Mouse (Mus musculus): ENCODE measurements around the gene Heatr5a. TPM values are rescaled to one million over a fixed set of nuclear protein-coding genes. Genes with fewer than 3 reads are reported as not detected.

Heatr5a gene
- polyA plus RNA-seq, 1 experiment: 14.3 TPM

DNA sequence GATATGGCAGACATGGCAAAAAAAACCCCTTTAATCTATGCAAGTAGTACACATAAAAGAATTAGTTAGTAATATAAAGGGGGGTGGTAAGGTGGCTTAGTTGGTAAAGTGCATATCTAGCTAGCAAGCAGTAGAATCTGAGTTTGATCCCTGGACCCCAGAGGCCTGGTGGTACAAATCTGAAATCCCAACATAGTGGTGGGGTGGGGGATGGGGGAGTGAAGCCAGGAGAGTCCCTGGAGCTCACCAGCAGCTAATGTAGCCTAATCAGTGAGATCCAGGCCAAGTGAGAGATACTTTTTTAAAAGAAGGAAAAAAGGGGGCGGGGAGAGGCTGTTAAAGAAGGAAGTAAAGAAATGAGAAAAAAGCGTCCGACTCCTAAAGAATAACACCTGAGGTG lies 120.0 kb downstream of the Heatr5a start:
- H3ac ChIP-seq (ENCODE audit: control insufficient read depth, insufficient read length, low read depth): no peak overlapping the region
- H3K36me3 ChIP-seq (ENCODE audit: control insufficient read depth, insufficient read depth): no peaks in the 10 kb centered on the region
- no peaks in the 10 kb centered on the region for H3K79me3 ChIP-seq (ENCODE audit: low read depth)
- H3K4me3 ChIP-seq (ENCODE audit: insufficient read depth, poor library complexity, severe bottlenecking): no peak overlapping the region
- H3K27me3 ChIP-seq (ENCODE audit: control insufficient read depth, insufficient read depth, insufficient read length): no peaks in the 10 kb centered on the region
- no peaks in the 10 kb centered on the region for H3K79me2 ChIP-seq (ENCODE audit: control insufficient read depth, insufficient read depth)
- TF ChIP-seq USF1 (IDR thresholded peaks at IDR 0.05; ENCODE audit: low read depth) (no peak), CTCF (IDR thresholded peaks at IDR 0.05; ENCODE audit: control insufficient read depth, insufficient read depth, insufficient read length) (no peak), MAX (IDR thresholded peaks at IDR 0.05) (no peak), MYOD1 (IDR thresholded peaks at IDR 0.05; ENCODE audit: control insufficient read depth, insufficient read length, low read depth) (no peak), FOSL1 (IDR thresholded peaks at IDR 0.05; ENCODE audit: insufficient read depth, low read length, poor library complexity, severe bottlenecking) (no peak), MYOG (IDR thresholded peaks at IDR 0.05; ENCODE audit: control insufficient read depth, extremely low read depth, insufficient read length) (no peak), CEBPB (IDR thresholded peaks at IDR 0.05; ENCODE audit: low read depth) (no peak)

DNA sequence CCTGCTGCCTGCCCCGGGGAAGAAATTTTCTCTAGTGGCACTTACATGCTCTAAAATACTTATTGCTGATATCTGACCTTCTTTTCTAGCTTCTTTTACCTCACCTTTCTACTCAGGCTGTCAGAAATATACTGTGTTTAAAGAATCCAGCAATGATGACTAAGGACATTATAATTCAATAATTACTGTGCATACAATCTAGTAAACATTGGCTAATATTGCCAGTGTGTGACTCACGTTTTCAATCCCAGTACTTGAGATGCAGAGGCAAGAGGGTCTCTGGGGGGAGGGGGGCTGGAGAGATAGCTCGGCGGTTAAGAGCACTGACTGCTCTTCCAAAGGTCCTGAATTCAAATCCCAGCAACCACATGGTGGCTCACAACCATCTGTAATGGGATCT lies 120.8 kb downstream of the Heatr5a start:
- no peak overlapping the region for H3K4me3 ChIP-seq (ENCODE audit: insufficient read depth, poor library complexity, severe bottlenecking)
- no peaks in the 10 kb centered on the region for H3K79me2 ChIP-seq (ENCODE audit: control insufficient read depth, insufficient read depth)
- TF ChIP-seq USF1 (IDR thresholded peaks at IDR 0.05; ENCODE audit: low read depth): no peak
- TF ChIP-seq FOSL1 (IDR thresholded peaks at IDR 0.05; ENCODE audit: insufficient read depth, low read length, poor library complexity, severe bottlenecking): peak; percentile 44
- no peak for TF ChIP-seq MAX (IDR thresholded peaks at IDR 0.05)
- no peak for TF ChIP-seq MYOG (IDR thresholded peaks at IDR 0.05; ENCODE audit: control insufficient read depth, extremely low read depth, insufficient read length)
- TF ChIP-seq CTCF (IDR thresholded peaks at IDR 0.05; ENCODE audit: control insufficient read depth, insufficient read depth, insufficient read length): no peak
- TF ChIP-seq CEBPB (IDR thresholded peaks at IDR 0.05; ENCODE audit: low read depth): peak; percentile 60
- TF ChIP-seq MYOD1 (IDR thresholded peaks at IDR 0.05; ENCODE audit: control insufficient read depth, insufficient read length, low read depth): no peak
- H3K79me3 ChIP-seq (ENCODE audit: low read depth): no peaks in the 10 kb centered on the region
- H3ac ChIP-seq (ENCODE audit: control insufficient read depth, insufficient read length, low read depth): no peak overlapping the region
- H3K27me3 ChIP-seq (ENCODE audit: control insufficient read depth, insufficient read depth, insufficient read length): no peaks in the 10 kb centered on the region
- H3K36me3 ChIP-seq (ENCODE audit: control insufficient read depth, insufficient read depth): no peaks in the 10 kb centered on the region

DNA sequence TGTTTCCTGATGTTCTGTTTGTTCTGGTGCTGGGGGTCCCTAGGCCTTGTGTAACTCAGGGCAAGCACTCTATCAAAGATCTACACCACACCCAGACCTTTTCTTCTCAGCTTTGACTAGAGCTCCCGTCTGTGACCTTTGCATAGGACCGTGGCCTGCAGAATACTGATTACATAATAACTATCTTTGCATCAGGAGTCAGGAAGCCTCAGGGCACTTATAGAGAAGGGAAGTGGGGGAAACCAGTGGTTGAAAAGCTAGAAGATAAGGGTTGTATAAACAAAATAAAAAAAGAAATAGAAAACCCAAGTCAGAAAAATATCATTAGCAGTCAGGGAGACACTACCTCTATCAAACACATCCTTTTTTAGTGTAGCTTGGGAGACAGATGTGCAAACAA lies 121.2 kb downstream of the Heatr5a start:
- Histone ChIP-seq H3K79me3 (ENCODE audit: low read depth) (no peaks in the 10 kb centered on the region), H3K27me3 (ENCODE audit: control insufficient read depth, insufficient read depth, insufficient read length) (no peaks in the 10 kb centered on the region), H3K4me3 (ENCODE audit: insufficient read depth, poor library complexity, severe bottlenecking) (no peak overlapping the region), H3ac (ENCODE audit: control insufficient read depth, insufficient read length, low read depth) (no peak overlapping the region), H3K36me3 (ENCODE audit: control insufficient read depth, insufficient read depth) (no peaks in the 10 kb centered on the region), H3K79me2 (ENCODE audit: control insufficient read depth, insufficient read depth) (no peaks in the 10 kb centered on the region)
- TF ChIP-seq MYOD1 (IDR thresholded peaks at IDR 0.05; ENCODE audit: control insufficient read depth, insufficient read length, low read depth) (no peak), MAX (IDR thresholded peaks at IDR 0.05) (no peak), MYOG (IDR thresholded peaks at IDR 0.05; ENCODE audit: control insufficient read depth, extremely low read depth, insufficient read length) (no peak), CTCF (IDR thresholded peaks at IDR 0.05; ENCODE audit: control insufficient read depth, insufficient read depth, insufficient read length) (no peak), FOSL1 (IDR thresholded peaks at IDR 0.05; ENCODE audit: insufficient read depth, low read length, poor library complexity, severe bottlenecking) (no peak), CEBPB (IDR thresholded peaks at IDR 0.05; ENCODE audit: low read depth) (no peak), USF1 (IDR thresholded peaks at IDR 0.05; ENCODE audit: low read depth) (no peak)

DNA sequence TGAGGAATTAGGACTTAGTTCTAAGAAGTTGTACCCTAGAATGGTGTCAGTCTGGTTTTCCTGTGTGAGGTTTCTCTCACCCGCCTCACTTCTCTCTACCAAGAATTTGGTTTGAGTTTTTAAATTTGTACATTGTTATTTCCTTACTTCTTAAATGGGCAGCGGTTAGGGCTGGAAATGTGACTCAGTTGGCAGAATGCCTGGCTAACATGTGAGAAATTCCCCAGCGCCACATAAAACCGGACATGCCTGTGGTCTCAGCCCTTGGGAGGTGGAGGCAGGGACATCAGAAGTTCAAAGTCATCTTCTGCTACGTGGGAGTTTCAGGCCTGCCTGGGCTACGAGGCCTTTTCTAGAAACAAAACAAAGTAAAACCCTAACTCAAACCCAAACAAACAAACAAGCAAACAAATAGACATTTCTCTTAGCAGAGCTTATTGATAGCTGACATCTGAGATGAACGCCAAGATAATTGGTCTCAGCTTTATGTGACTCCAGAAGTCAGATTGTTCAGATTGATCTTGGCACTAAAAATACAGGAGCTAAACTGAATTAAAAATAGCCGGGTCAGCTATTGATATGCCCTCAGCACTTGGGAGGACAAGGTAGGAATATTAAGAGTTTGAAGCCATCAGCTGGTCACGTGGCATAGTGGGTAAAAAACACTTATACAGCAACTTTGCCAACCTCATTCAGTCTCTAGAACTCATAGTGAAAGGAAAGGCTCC lies 123.0 kb downstream of the Heatr5a start:
- H3K4me3 ChIP-seq (ENCODE audit: insufficient read depth, poor library complexity, severe bottlenecking): no peak overlapping the region
- no peaks in the 10 kb centered on the region for H3K79me3 ChIP-seq (ENCODE audit: low read depth)
- no peaks in the 10 kb centered on the region for H3K79me2 ChIP-seq (ENCODE audit: control insufficient read depth, insufficient read depth)
- no peaks in the 10 kb centered on the region for H3K27me3 ChIP-seq (ENCODE audit: control insufficient read depth, insufficient read depth, insufficient read length)
- no peaks in the 10 kb centered on the region for H3K36me3 ChIP-seq (ENCODE audit: control insufficient read depth, insufficient read depth)
- TF ChIP-seq MAX (IDR thresholded peaks at IDR 0.05) (no peak), MYOG (IDR thresholded peaks at IDR 0.05; ENCODE audit: control insufficient read depth, extremely low read depth, insufficient read length) (no peak), MYOD1 (IDR thresholded peaks at IDR 0.05; ENCODE audit: control insufficient read depth, insufficient read length, low read depth) (peak; percentile 36), USF1 (IDR thresholded peaks at IDR 0.05; ENCODE audit: low read depth) (peak; percentile 36), FOSL1 (IDR thresholded peaks at IDR 0.05; ENCODE audit: insufficient read depth, low read length, poor library complexity, severe bottlenecking) (peak; percentile 52), CTCF (IDR thresholded peaks at IDR 0.05; ENCODE audit: control insufficient read depth, insufficient read depth, insufficient read length) (no peak)
- no peak overlapping the region for H3ac ChIP-seq (ENCODE audit: control insufficient read depth, insufficient read length, low read depth)

DNA sequence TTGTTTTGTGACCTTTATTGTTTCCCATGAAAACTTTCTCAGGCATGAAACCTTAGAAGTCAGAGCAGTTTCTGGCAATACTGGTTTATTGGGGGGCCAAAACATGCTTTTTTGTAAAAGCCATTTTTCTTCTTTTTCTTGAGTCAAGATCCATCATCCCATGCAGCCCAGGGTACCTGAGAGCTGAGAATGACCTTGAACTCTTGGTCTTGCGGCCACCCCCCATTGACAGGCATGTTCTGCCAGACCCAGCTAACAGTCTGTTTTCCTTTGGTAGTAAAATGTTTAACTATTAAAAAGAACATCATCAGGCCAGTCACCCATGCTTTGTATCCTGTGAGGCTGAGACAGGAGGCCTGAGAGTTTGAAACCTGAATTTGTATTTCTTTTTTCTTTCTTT lies 125.9 kb downstream of the Heatr5a start:
- Histone ChIP-seq H3K4me3 (ENCODE audit: insufficient read depth, poor library complexity, severe bottlenecking) (no peak overlapping the region), H3K27me3 (ENCODE audit: control insufficient read depth, insufficient read depth, insufficient read length) (no peaks in the 10 kb centered on the region), H3K36me3 (ENCODE audit: control insufficient read depth, insufficient read depth) (no peaks in the 10 kb centered on the region), H3K79me2 (ENCODE audit: control insufficient read depth, insufficient read depth) (no peaks in the 10 kb centered on the region), H3K79me3 (ENCODE audit: low read depth) (no peaks in the 10 kb centered on the region), H3ac (ENCODE audit: control insufficient read depth, insufficient read length, low read depth) (no peak overlapping the region)
- TF ChIP-seq USF1 (IDR thresholded peaks at IDR 0.05; ENCODE audit: low read depth) (no peak), CEBPB (IDR thresholded peaks at IDR 0.05; ENCODE audit: low read depth) (no peak), MAX (IDR thresholded peaks at IDR 0.05) (no peak), CTCF (IDR thresholded peaks at IDR 0.05; ENCODE audit: control insufficient read depth, insufficient read depth, insufficient read length) (no peak), MYOG (IDR thresholded peaks at IDR 0.05; ENCODE audit: control insufficient read depth, extremely low read depth, insufficient read length) (no peak), MYOD1 (IDR thresholded peaks at IDR 0.05; ENCODE audit: control insufficient read depth, insufficient read length, low read depth) (no peak), FOSL1 (IDR thresholded peaks at IDR 0.05; ENCODE audit: insufficient read depth, low read length, poor library complexity, severe bottlenecking) (no peak)
